Mouse (Mus musculus) forebrain, embryonic 13.5 days (tissue): ENCODE measurements at regions not wholly inside any gene's neighbourhood (a gene's known extent, or its start where the extent isn't known, plus 50 kb on each side); places are given as distances from the start of the nearest gene placed in this dataset.
A peak's percentile ranks its signal among the peaks of the same experiment; 100 is the strongest.

Experiments used
- ATAC-seq: fragments of 200-750 bp; cut with Nextera tagmentation; 2 replicates; pipeline ENCODE4 v1.8.0; 2017
- H3K27ac ChIP-seq: fragments of 300-500 bp; sonication (generic); 2 replicates; pipeline ENCODE4 v1.5.1; 2015; ENCODE audit warnings: inconsistent platforms, mild to moderate bottlenecking, moderate library complexity
- H3K27me3 ChIP-seq: fragments of 300-500 bp; sonication (generic); 2 replicates; pipeline ENCODE4 v1.6.1; 2015; ENCODE audit warnings: mild to moderate bottlenecking, inconsistent platforms
- H3K36me3 ChIP-seq: fragments of 300-500 bp; sonication (generic); 2 replicates; pipeline ENCODE4 v1.6.1; 2015; ENCODE audit warnings: mild to moderate bottlenecking, inconsistent platforms; ENCODE audit not compliant: poor library complexity, severe bottlenecking
- H3K4me1 ChIP-seq: fragments of 300-500 bp; sonication (generic); 2 replicates; pipeline ENCODE4 v1.6.1; 2015; ENCODE audit warnings: inconsistent platforms
- H3K4me2 ChIP-seq: fragments of 300-500 bp; sonication (generic); 2 replicates; pipeline ENCODE4 v1.6.1; 2015; ENCODE audit warnings: inconsistent platforms, mild to moderate bottlenecking, moderate library complexity
- H3K4me3 ChIP-seq: fragments of 300-500 bp; sonication (generic); 2 replicates; pipeline ENCODE4 v1.5.1; 2015; ENCODE audit warnings: mild to moderate bottlenecking, inconsistent platforms
- H3K9ac ChIP-seq: fragments of 300-500 bp; sonication (generic); 2 replicates; pipeline ENCODE4 v1.6.1; 2015; ENCODE audit warnings: mild to moderate bottlenecking, inconsistent platforms
- H3K9me3 ChIP-seq: fragments of 300-500 bp; sonication (generic); replicated peaks from 2 replicates; pipeline ENCODE4 v1.6.1; 2016; ENCODE audit warnings: inconsistent platforms
- WGBS: fragments of 180-500 bp; shearing (Covaris S2); methylation state at CpG from one replicate; pipeline ENCODE4 v1.1.7; 2015; 5-methylcytosine and 5-hydroxymethylcytosine counted together

DNA sequence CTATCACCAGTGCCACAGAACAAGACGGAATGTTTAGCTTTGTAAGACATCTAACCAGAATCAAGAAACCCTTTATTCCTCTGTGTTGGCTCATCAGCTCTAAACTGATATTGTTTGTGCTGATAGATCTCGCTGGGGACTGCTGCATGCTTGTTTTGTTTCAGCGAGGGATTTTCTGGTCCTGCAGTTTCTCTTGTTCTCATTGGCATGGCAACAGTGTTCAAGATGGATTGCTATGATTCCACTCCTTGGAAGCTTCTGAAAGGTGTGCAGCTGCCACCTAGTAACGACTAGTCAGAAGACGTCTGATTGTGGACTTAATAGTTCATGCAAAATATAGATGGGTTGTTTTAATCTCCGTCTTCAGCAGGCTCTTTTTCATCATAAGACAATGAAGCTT, 591.2 kb downstream of the Sorcs1 start:
- WGBS = 7% methylated on average over 6 of the region's 6 CpGs
- 0 out of 2 replicates have a peak, but pooled peaks have one; percentile 30 for ATAC-seq
- H3K27me3 ChIP-seq = no peaks in the 10 kb centered on the region
- no peaks in the 10 kb centered on the region for H3K36me3 ChIP-seq
- peak overlapping the region; percentile 22; the same call in 1 of the 2 replicates for H3K4me2 ChIP-seq
- H3K4me3 ChIP-seq = no peak overlapping the region
- no peaks in the 10 kb centered on the region for H3K9me3 ChIP-seq
- H3K9ac ChIP-seq = no peak overlapping the region
- peaks cover 5% of the 10 kb centered on the region; the same call in 1 of the 2 replicates for H3K4me1 ChIP-seq
- no peak overlapping the region for H3K27ac ChIP-seq

DNA sequence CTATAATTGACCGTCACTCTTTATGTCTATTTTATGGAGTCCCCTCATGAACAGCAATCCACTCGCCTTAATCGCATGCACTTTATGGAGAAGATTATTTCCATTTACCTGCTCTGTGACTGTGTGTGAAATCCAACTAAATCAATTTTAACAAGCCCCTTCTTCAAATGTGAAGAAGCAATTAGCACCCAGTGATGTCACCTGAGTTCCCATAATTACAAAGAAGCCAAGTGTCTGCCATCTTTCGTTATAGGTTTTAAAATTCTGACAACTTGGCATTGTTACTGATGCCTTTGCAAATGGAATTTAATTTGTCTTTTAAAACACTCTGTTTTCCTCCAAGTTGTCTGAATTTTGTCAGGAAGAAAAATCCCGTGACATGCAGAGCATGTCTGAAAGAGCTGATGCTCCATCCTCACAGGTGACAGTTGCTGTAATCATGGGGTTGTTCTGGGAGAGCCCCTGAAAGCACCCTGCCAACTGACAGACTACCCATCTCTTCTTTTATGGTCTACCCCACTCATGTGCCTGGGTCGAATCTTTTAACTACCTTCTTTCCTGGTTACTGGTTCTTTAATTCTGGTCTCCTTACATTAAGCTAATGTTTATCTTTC, 600.9 kb downstream of the Sorcs1 start:
- Histone ChIP-seq H3K4me3 (no peak overlapping the region), H3K9me3 (no peaks in the 10 kb centered on the region), H3K36me3 (no peaks in the 10 kb centered on the region), H3K27me3 (no peaks in the 10 kb centered on the region), H3K9ac (no peak overlapping the region), H3K27ac (no peak overlapping the region), H3K4me1 (no peaks in the 10 kb centered on the region; the same call in 1 of the 2 replicates), H3K4me2 (no peak overlapping the region)
- WGBS = 75% methylated on average over 6 of the region's 6 CpGs
- ATAC-seq = peak; percentile 59; the same call in 1 of the 2 replicates

DNA sequence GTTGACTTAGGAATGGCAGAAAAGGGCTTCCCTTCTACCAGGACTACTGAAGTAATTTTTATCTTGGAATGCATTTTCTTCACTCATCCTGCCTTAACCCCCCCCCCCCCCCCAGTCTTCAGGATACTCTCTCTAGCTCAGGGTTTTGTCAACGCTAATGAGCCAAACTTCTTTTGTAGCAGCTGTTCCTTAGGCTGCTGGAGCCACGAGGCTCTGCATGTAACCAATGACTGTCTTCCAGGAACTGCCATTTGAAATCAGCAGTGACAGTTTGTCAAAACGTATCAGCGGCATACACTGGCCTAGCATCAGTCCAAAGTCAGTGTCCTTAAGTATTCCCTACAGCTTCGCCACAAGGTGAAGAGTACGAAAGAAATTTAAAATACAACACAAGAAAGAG, 618.0 kb downstream of the Sorcs1 start:
- Histone ChIP-seq H3K36me3 (no peaks in the 10 kb centered on the region), H3K4me2 (no peak overlapping the region), H3K9me3 (no peaks in the 10 kb centered on the region), H3K27ac (no peak overlapping the region), H3K27me3 (no peaks in the 10 kb centered on the region), H3K9ac (no peak overlapping the region), H3K4me1 (no peaks in the 10 kb centered on the region), H3K4me3 (no peak overlapping the region)
- peak; percentile 59; the same call in 1 of the 2 replicates for ATAC-seq
- 54% methylated on average over 6 of the region's 6 CpGs for WGBS

DNA sequence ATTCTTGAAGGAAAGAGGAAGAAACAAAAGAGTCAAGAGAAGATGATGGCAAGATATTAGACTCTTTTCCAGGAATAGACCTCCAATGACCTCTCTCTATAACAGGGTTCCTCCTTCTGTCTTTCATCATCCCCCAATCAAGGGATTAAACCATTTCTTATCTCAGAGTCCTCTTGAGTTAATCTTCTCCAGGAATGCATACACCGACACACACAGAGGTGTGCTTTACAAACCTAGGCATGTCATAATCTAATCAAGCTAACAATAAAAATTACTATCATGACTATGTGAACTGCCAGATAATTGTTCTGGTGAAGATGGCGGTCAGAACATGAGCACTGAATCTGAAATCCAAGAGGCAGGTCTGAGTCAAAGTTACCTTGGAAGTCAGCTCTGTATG, 625.5 kb downstream of the Sorcs1 start:
- WGBS = 93% methylated on average over 2 of the region's 2 CpGs
- Histone ChIP-seq H3K9ac (no peak overlapping the region), H3K4me2 (no peak overlapping the region), H3K4me3 (no peak overlapping the region), H3K27ac (no peak overlapping the region), H3K36me3 (no peaks in the 10 kb centered on the region), H3K4me1 (no peaks in the 10 kb centered on the region), H3K9me3 (no peaks in the 10 kb centered on the region), H3K27me3 (no peaks in the 10 kb centered on the region)
- ATAC-seq = no peak

DNA sequence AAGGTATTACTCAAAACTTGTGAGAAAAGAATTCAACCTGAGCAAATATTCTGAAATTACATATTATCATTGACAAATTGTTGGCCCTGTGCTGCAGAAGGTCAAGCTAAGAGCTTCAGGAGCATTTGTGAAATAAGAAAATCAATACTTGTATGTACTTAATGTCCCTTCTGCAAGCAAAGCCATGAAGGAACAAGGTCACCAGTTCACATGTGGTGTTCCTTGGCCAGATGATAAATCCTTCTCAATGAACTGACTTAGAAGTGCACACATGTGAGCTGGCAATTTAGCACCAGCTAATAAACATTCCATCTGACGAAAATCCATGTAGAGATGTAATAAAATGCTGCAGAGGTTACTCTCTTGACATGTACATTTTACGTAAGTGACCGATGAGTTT, 632.7 kb downstream of the Sorcs1 start:
- no peaks in the 10 kb centered on the region for H3K36me3 ChIP-seq
- no peak overlapping the region for H3K9ac ChIP-seq
- H3K27ac ChIP-seq = no peak overlapping the region
- H3K9me3 ChIP-seq = no peaks in the 10 kb centered on the region
- no peak overlapping the region for H3K4me3 ChIP-seq
- H3K4me1 ChIP-seq = no peaks in the 10 kb centered on the region
- H3K4me2 ChIP-seq = no peak overlapping the region
- H3K27me3 ChIP-seq = no peaks in the 10 kb centered on the region
- ATAC-seq = no peak
- WGBS = 89% methylated on average over 3 of the region's 3 CpGs

DNA sequence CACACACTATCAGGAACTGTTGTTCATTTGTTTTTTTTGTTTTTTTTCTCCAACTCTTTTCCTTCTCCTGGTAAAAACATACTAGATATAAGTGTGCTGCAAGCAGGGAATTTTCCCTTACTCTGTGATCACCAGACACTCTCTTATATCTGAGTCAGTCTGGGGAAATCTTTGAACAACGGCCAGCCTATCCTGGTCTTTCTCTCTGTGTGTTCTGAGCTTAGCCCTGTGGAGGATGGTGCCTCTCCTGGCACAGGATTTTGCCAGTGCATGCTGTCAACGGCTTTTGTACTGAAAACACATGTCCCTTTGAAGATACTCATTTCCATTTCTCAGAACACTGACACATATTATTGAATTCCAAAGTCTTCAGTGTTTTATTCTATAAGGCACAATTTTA, 664.8 kb downstream of the Sorcs1 start:
- Histone ChIP-seq H3K9me3 (no peaks in the 10 kb centered on the region), H3K4me2 (no peak overlapping the region), H3K36me3 (no peaks in the 10 kb centered on the region), H3K4me3 (no peak overlapping the region), H3K9ac (no peak overlapping the region), H3K27ac (no peak overlapping the region), H3K4me1 (no peaks in the 10 kb centered on the region), H3K27me3 (no peaks in the 10 kb centered on the region)
- ATAC-seq = peak; percentile 86
- WGBS = 48% methylated on average over 2 of the region's 2 CpGs

DNA sequence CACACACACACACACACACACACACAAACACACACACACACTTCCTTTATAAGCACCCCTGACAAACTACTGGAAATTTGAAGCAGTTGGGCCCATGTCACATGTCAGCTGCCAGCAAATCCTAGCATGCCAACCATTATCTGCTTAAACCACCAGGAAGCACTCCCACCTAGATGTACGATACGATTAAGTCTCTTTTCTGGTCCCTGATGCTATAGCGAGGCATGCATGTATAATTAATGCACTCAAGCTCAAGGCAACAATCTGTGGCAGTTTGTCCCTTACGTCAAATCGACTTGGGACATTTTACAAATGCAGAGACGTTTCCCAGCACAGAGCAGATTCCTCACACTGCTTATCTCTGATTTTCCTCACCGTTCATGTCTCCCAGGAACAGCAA, 673.2 kb downstream of the Sorcs1 start:
- H3K9ac ChIP-seq = no peak overlapping the region
- ATAC-seq = no peak; the same call in 1 of the 2 replicates
- no peak overlapping the region for H3K4me2 ChIP-seq
- H3K27ac ChIP-seq = no peak overlapping the region
- no peaks in the 10 kb centered on the region for H3K9me3 ChIP-seq
- no peaks in the 10 kb centered on the region for H3K4me1 ChIP-seq
- no peak overlapping the region for H3K4me3 ChIP-seq
- WGBS = 48% methylated on average over 7 of the region's 7 CpGs
- H3K27me3 ChIP-seq = no peaks in the 10 kb centered on the region
- H3K36me3 ChIP-seq = no peaks in the 10 kb centered on the region

DNA sequence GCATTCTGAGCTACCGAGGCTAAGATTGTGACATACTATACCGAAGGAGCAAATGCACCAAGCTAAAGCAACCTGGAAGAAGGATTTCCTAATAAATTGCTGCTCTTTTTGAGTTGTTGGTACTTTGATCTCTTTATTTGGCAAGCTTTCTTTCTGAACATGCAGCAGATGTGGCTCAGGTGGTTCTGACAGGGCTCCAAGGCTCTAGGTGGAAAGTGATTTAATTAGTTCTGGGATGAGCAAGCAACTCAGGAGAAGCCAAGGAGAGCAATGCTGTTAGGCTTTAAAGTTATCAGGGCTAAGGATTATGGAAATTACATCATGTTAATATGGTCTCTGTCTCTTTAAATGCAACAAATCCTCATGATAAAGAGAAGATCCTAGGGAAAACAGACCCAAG, 692.6 kb downstream of the Sorcs1 start:
- WGBS = 84% methylated on average over 2 of the region's 2 CpGs
- ATAC-seq = no peak

DNA sequence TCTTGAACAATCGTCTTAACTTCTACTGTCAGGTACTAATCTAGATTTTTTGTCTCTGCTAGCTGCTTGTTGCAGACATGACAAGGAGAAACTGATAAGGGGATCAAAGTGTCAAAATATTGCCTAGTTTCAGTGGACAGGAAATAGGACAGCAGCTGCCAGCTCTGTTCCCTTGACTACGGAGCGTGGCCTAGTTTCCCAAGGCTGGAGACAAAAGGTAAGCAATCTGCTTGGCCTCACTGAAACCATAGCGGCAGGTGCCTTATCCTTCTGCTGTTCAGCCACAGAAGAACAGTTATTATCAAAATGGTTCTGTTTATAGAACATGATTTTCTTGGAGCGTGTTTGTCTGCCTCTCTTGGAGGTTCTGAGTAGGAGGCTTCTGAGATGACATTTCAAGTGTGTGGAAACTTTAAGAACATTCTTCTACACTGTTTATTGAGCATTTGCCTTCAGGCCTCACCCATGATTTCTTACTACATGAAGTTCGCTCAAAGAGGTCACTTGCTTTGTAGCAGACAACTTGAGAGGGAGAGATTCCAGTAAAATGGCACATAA, 712.1 kb downstream of the Sorcs1 start:
- no peak overlapping the region for H3K4me3 ChIP-seq
- no peaks in the 10 kb centered on the region for H3K27me3 ChIP-seq
- peaks cover 4% of the 10 kb centered on the region; the same call in 1 of the 2 replicates for H3K4me1 ChIP-seq
- H3K36me3 ChIP-seq = no peaks in the 10 kb centered on the region
- 79% methylated on average over 6 of the region's 6 CpGs for WGBS
- no peak for ATAC-seq
- no peak overlapping the region for H3K27ac ChIP-seq
- no peak overlapping the region for H3K9ac ChIP-seq
- H3K4me2 ChIP-seq = no peak overlapping the region
- no peaks in the 10 kb centered on the region for H3K9me3 ChIP-seq

More for the DNA sequence above, 692.6 kb downstream of the Sorcs1 start:
- Histone ChIP-seq H3K9ac (no peak overlapping the region), H3K4me2 (no peak overlapping the region), H3K9me3 (no peaks in the 10 kb centered on the region), H3K4me3 (no peak overlapping the region), H3K4me1 (no peaks in the 10 kb centered on the region), H3K27me3 (no peaks in the 10 kb centered on the region), H3K27ac (no peak overlapping the region), H3K36me3 (no peaks in the 10 kb centered on the region)

DNA sequence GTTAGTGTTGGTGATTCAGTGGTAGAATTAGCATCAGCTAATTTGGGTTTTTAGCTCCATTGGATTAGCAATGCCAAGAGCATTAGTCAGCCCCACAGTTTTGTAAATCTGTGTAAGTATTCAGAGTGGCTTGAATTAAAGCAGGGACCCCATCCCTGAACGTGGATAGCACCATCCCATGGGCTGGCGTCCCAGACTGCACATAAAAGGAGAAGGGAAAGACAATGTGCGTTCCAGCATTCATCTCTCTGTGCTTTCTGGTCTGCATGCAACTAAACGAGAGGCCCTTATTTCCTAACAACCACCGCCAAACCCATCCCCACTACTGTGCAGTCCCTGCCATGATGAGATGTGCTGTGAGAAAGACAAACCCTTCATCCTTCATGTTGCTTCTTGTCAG, 713.8 kb downstream of the Sorcs1 start:
- H3K4me3 ChIP-seq = no peak overlapping the region
- WGBS = 43% methylated on average over 5 of the region's 5 CpGs
- H3K36me3 ChIP-seq = no peaks in the 10 kb centered on the region
- H3K4me1 ChIP-seq = peaks cover 4% of the 10 kb centered on the region; the same call in 1 of the 2 replicates
- H3K27ac ChIP-seq = no peak overlapping the region
- no peak overlapping the region for H3K9ac ChIP-seq
- H3K9me3 ChIP-seq = no peaks in the 10 kb centered on the region
- H3K27me3 ChIP-seq = no peaks in the 10 kb centered on the region
- peak; percentile 53; the same call in 1 of the 2 replicates for ATAC-seq
- H3K4me2 ChIP-seq = no peak overlapping the region

DNA sequence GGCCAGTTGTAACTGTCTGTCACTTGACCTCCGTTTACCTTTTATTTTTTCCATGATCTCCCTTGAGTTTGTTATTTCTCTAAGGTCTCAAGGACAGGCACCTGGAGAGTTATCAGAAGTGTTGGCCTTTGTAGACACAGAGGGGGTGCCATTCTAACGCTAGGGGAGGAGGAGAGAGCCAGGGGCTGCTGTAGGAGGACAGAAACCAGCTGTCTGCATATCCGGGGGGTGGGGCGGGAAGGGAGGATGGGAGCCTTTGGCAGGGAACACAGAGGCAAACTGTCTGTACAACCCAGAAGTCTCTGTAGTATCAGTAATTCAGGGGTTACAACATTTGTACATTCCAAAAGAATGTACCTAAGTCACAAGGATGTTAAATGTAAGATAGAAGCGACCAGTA, 719.9 kb downstream of the Sorcs1 start:
- H3K27me3 ChIP-seq = no peaks in the 10 kb centered on the region
- no peak overlapping the region for H3K9ac ChIP-seq
- H3K27ac ChIP-seq = no peak overlapping the region
- no peak overlapping the region for H3K4me3 ChIP-seq
- H3K9me3 ChIP-seq = no peaks in the 10 kb centered on the region
- H3K4me1 ChIP-seq = no peaks in the 10 kb centered on the region
- no peak for ATAC-seq
- no peak overlapping the region for H3K4me2 ChIP-seq
- 76% methylated on average over 5 of the region's 5 CpGs for WGBS
- H3K36me3 ChIP-seq = no peaks in the 10 kb centered on the region

DNA sequence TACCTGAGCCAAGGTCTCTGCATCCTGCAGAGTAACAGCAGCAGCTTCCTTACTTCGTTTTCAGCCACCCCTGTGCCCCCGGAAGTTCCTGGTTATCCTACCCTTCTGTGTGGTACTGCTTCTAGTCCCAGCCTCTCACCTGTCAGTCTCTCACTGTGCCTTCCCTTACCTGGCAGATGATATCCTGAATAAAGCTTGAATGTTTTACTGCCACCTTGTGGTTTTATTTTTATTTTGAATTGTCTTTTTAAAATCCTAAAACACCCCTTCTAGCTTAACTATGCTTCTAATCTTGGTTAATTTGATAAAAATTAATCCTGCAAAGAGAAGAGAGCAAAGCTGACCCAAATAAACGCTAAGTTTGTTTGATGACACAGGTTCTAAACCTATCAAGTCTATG, 747.2 kb downstream of the Sorcs1 start:
- Histone ChIP-seq H3K4me3 (no peak overlapping the region), H3K36me3 (no peaks in the 10 kb centered on the region), H3K9ac (no peak overlapping the region), H3K4me2 (no peak overlapping the region), H3K27me3 (no peaks in the 10 kb centered on the region), H3K4me1 (no peaks in the 10 kb centered on the region), H3K9me3 (no peaks in the 10 kb centered on the region), H3K27ac (no peak overlapping the region)
- ATAC-seq = no peak
- WGBS = 50% methylated on average over 3 of the region's 3 CpGs

DNA sequence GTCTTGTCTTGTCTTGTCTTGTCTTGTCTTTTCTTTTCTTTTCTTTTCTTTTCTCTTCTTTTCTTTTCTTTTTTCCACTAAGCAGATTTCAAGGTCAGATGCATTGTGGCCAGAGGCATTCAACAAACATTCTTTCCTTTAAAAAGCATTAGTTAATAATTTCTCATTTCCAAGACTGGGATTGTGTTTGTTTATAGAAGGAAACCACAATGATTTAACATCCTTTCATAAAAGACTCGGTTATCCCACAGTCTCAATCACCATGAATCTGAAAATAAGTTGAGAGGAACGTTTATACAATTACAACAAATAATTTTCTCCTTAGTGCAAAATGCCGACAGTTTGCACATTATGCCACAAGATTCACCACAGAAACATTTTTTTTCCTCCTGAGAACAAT, 766.7 kb downstream of the Sorcs1 start:
- peaks cover 2% of the 10 kb centered on the region; the same call in 1 of the 2 replicates for H3K27me3 ChIP-seq
- no peaks in the 10 kb centered on the region for H3K9me3 ChIP-seq
- no peak overlapping the region for H3K27ac ChIP-seq
- no peak overlapping the region for H3K4me3 ChIP-seq
- 69% methylated on average over 3 of the region's 3 CpGs for WGBS
- no peak overlapping the region for H3K4me2 ChIP-seq
- no peaks in the 10 kb centered on the region for H3K36me3 ChIP-seq
- no peaks in the 10 kb centered on the region for H3K4me1 ChIP-seq
- no peak overlapping the region for H3K9ac ChIP-seq
- ATAC-seq = no peak
